Mouse (Mus musculus) kidney, adult 2 months (tissue): ENCODE results near the gene Pym1.

Experiments
- CTCF ChIP-seq: fragments of 200-500 bp; conservative IDR thresholded peaks from 2 replicates; pipeline ENCODE4 v1.5.1; 2011; ENCODE audit warnings: low read depth, mild to moderate bottlenecking, control low read depth, low read length, moderate library complexity, mixed read lengths; ENCODE audit not compliant: insufficient read depth, insufficient read length
- POLR2A ChIP-seq: fragments of 200-500 bp; IDR thresholded peaks from one replicate; pipeline ENCODE4 v1.6.1; 2011; ENCODE audit warnings: low read depth, low read length, control low read depth

DNA sequence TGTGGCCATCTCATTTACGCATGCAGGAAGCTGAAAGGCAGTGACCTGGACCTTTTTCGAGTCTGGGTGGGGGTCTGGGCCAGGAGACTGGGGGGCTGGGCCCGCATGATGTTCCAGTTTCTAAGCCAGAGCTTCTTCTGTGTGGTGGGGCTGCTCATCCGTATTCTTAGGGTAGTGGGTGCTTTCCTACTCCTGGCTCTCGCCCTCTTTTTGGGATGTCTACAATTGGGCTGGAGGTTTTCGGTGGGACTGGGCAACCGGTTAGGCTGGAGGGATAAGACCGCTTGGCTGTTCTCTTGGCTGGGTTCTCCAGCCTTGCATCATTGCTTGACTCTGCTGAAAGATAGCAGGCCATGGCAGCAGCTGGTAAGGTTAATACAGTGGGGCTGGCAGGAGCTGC is 59.3 kb downstream of the Pym1 start:
- TF ChIP-seq POLR2A: no peak
- TF ChIP-seq CTCF: no peak
